ENCODE assay signal across 28 mouse cellular contexts in genomic region chr2:69619286-69619685, GRCm38 (mm10). TPM values are rescaled to one million over a fixed set of nuclear protein-coding genes. Genes with fewer than 3 reads are reported as not detected.
DNase-seq lines count a peak whose midpoint lies in the region; ATAC-seq and TF ChIP-seq lines count a peak whose summit lies in the region.
"Had no signal": no experiment of that assay in that cellular context is flagged by ENCODE, and none has a peak within 500 bp of the region (broad histone marks: within the 10 kb centered on the region; RNA-seq: fewer than 3 reads in every experiment).

No protein-coding gene starts in this region.

- ATAC-seq in liver, postnatal 0 days: no peak
- no peak for ATAC-seq in liver, embryonic 12.5 days
- no peak for ATAC-seq in Patski
- ATAC-seq: forebrain, postnatal 0 days had no signal

- H3K79me2 ChIP-seq in CH12.LX (replicated peaks; ENCODE audit: control insufficient read depth, extremely low read depth, insufficient read depth, poor library complexity, severe bottlenecking): no peaks in the 10 kb centered on the region

- peak; percentile 69 for TF ChIP-seq RAD21 in CH12.LX (IDR thresholded peaks at IDR 0.05; ENCODE audit: low read depth, low read length)

- no peaks in the 10 kb centered on the region for H3K9me3 ChIP-seq in liver, postnatal 0 days (ENCODE audit: low read length)
- H3K9me3 ChIP-seq in liver, embryonic 12.5 days (replicated peaks): no peaks in the 10 kb centered on the region
- H3K9me3 ChIP-seq in CH12.LX (replicated peaks; ENCODE audit: low read length): no peaks in the 10 kb centered on the region
- H3K9me3 ChIP-seq: embryonic facial prominence, embryonic 12.5 days; heart, embryonic 13.5 days; limb, embryonic 12.5 days; megakaryocyte, embryonic 14.5 days; neural tube, embryonic 13.5 days; stomach, embryonic 15.5 days had no signal

- H3K4me1 ChIP-seq in liver, postnatal 0 days (ENCODE audit: insufficient read depth): no peaks in the 10 kb centered on the region
- H3K4me1 ChIP-seq in liver, embryonic 12.5 days: no peaks in the 10 kb centered on the region
- peaks cover 12 to 18% of the 10 kb centered on the region in 2 experiments for H3K4me1 ChIP-seq in CH12.LX (ENCODE audit: control insufficient read depth in 1 of 2, insufficient read depth in 2 of 2)
- H3K4me1 ChIP-seq: heart, embryonic 13.5 days; limb, embryonic 12.5 days; neural tube, embryonic 13.5 days; stomach, embryonic 15.5 days had no signal

- no peak overlapping the region for H3K4me3 ChIP-seq in liver, postnatal 0 days (ENCODE audit: low read depth, low read length)
- H3K4me3 ChIP-seq in liver, embryonic 12.5 days: no peak overlapping the region
- no peak overlapping the region for H3K4me3 ChIP-seq in CH12.LX (replicated peaks in 1 of 3; ENCODE audit: low read depth in 2 of 3, low read length in 2 of 3, poor library complexity in 1 of 3)
- H3K4me3 ChIP-seq: embryonic facial prominence, embryonic 12.5 days; heart, embryonic 13.5 days; limb, embryonic 12.5 days; megakaryocyte, embryonic 14.5 days; myocyte; neural tube, embryonic 13.5 days; stomach, embryonic 15.5 days had no signal

- H3K4me2 ChIP-seq in liver, postnatal 0 days (ENCODE audit: low read depth, low read length): no peak overlapping the region
- H3K4me2 ChIP-seq in liver, embryonic 12.5 days: no peak overlapping the region
- H3K4me2 ChIP-seq in CH12.LX (ENCODE audit: insufficient read depth, low read depth, poor library complexity, severe bottlenecking): peak overlapping the region; percentile 42; the same call in 1 of the 2 replicates
- H3K4me2 ChIP-seq: embryonic facial prominence, embryonic 12.5 days; heart, embryonic 13.5 days; limb, embryonic 12.5 days; neural tube, embryonic 13.5 days; stomach, embryonic 15.5 days had no signal

- H3K36me3 ChIP-seq in liver, postnatal 0 days (replicated peaks; ENCODE audit: insufficient read depth, low read length): no peaks in the 10 kb centered on the region
- no peaks in the 10 kb centered on the region for H3K36me3 ChIP-seq in liver, embryonic 12.5 days
- H3K36me3 ChIP-seq in CH12.LX (replicated peaks in 1 of 2; ENCODE audit: control insufficient read depth in 1 of 2, insufficient read depth in 1 of 2, low read length in 1 of 2): no peaks in the 10 kb centered on the region
- H3K36me3 ChIP-seq: embryonic facial prominence, embryonic 12.5 days; heart, embryonic 13.5 days; limb, embryonic 12.5 days; neural tube, embryonic 13.5 days; stomach, embryonic 15.5 days had no signal

- dilution Hi-C loops in CH12.LX (cut with MboI; ENCODE audit: extremely low pct_ligation_motif_present, extremely low pct_unique_long_range_greater_than_20kb, low sequenced_read_pairs): no loop called here

- CTCF ChIA-PET in Patski (lab: Charles Lee): interaction anchor here (0.8 to 1.6 kb wide), 5 partner anchors 10 to 173 kb away, joined by 3 to 8 read pairs (median 3); no protein-coding TSS in a partner anchor

- H3K9ac ChIP-seq in liver, postnatal 0 days (replicated peaks): no peak overlapping the region
- no peak overlapping the region for H3K9ac ChIP-seq in liver, embryonic 12.5 days
- no peak overlapping the region for H3K9ac ChIP-seq in CH12.LX (ENCODE audit: insufficient read depth, low read depth)
- H3K9ac ChIP-seq: embryonic facial prominence, embryonic 12.5 days; forebrain, postnatal 0 days; heart, embryonic 13.5 days; limb, embryonic 12.5 days; neural tube, embryonic 13.5 days; stomach, embryonic 15.5 days had no signal

- 0 out of 2 replicates have a peak, but pooled peaks cover 2% of the 10 kb centered on the region for H3K27me3 ChIP-seq in liver, postnatal 0 days (ENCODE audit: insufficient read depth, low read length)
- H3K27me3 ChIP-seq in liver, embryonic 12.5 days (replicated peaks): peaks cover under 1% of the 10 kb centered on the region
- H3K27me3 ChIP-seq in CH12.LX (replicated peaks): peaks cover under 1% of the 10 kb centered on the region
- no peaks in the 10 kb centered on the region for H3K27me3 ChIP-seq in Patski
- H3K27me3 ChIP-seq: embryonic facial prominence, embryonic 12.5 days; heart, embryonic 13.5 days; limb, embryonic 12.5 days; neural tube, embryonic 13.5 days; stomach, embryonic 15.5 days had no signal

- no peak for TF ChIP-seq EP300 in liver, postnatal 0 days (IDR thresholded peaks at IDR 0.05; ENCODE audit: low read depth)
- no peak for TF ChIP-seq EP300 in CH12.LX (IDR thresholded peaks at IDR 0.05; ENCODE audit: low read length)

- peak; percentile 51 for DNase-seq in kidney, adult 9 months
- no peak for DNase-seq in kidney, adult 18-20 months
- no peak for DNase-seq in liver, postnatal 0 days
- DNase-seq in CH12.LX (ENCODE audit: extremely low read depth) (no peak), Patski (ENCODE audit: low read depth, low spot score) (no peak)
- DNase-seq in embryo, embryonic 10.5 days (ENCODE audit: low spot score): no peak
- no peak for DNase-seq in spleen, postnatal 10 days (ENCODE audit: low spot score in 2 of 2)
- DNase-seq: adrenal gland, adult 8-10 months; cerebellum, adult 18-20 months; cerebellum, postnatal 14 days; forebrain, postnatal 0 days; gastrocnemius, postnatal 25 days; heart, adult 18-20 months; heart, postnatal 14 days; kidney, postnatal 10 days; layer of hippocampus, postnatal 36 days; midbrain, embryonic 14.5 days; right cerebral cortex, postnatal 4 days; thymus, adult 18-20 months; thymus, postnatal 36 days had no signal

- H3K27ac ChIP-seq in liver, postnatal 0 days (ENCODE audit: low read depth): no peak overlapping the region
- no peak overlapping the region for H3K27ac ChIP-seq in liver, embryonic 12.5 days
- H3K27ac ChIP-seq in CH12.LX (ENCODE audit: insufficient read depth, low read depth): no peak overlapping the region
- H3K27ac ChIP-seq: embryonic facial prominence, embryonic 12.5 days; heart, embryonic 13.5 days; limb, embryonic 12.5 days; neural tube, embryonic 13.5 days; stomach, embryonic 15.5 days had no signal

- in situ Hi-C loops in CH12.LX (cut with MboI; ENCODE audit: low pct_ligation_motif_present, low pct_unique_long_range_greater_than_20kb, low sequenced_read_pairs): no loop called here
- in situ Hi-C loops in Patski (cut with MboI; ENCODE audit: low pct_unique_long_range_greater_than_20kb): no loop called here

- POLR2A ChIA-PET in Patski (lab: Charles Lee): interaction anchor here (1.9 kb wide), 1 partner anchor 10 kb away, joined by 5 read pairs; no protein-coding TSS in a partner anchor

- no peak for TF ChIP-seq POLR2A in CH12.LX (IDR thresholded peaks at IDR 0.05; ENCODE audit: low read depth, low read length)

- peak; percentile 13; the same call in 1 of the 2 replicates for TF ChIP-seq CTCF in liver, postnatal 0 days (IDR thresholded peaks at IDR 0.05; ENCODE audit: low read depth)
- peak in 1 of 2 experiments; percentile 61; a peak in 2 of 4 replicates for TF ChIP-seq CTCF in CH12.LX (conservative IDR thresholded peaks at IDR 0.05 in 1 of 2, IDR thresholded peaks at IDR 0.05 in 1 of 2; ENCODE audit: low read depth in 2 of 2, low read length in 2 of 2)
- TF ChIP-seq CTCF in Patski (IDR thresholded peaks at IDR 0.05): peak; percentile 77

TF ChIP-seq in CH12.LX, 34 proteins besides CTCF, POLR2A, EP300 and RAD21:
- no peak for TF ChIP-seq MAZ (IDR thresholded peaks at IDR 0.05; ENCODE audit: low read depth, low read length)
- TF ChIP-seq SMC3 (IDR thresholded peaks at IDR 0.05; ENCODE audit: low read depth, low read length): peak; percentile 25

RNA-seq across cellular contexts. Expression of gene Bbs5, which starts 27.7 kb away (rescaled TPM):
- 3.6 and 3.9 TPM in 2 replicates for polyA plus RNA-seq in liver, postnatal 0 days (2015; fragmentation: Nextera tagmentation; extraction: Ambion mirVana)
- 4.9 and 6.8 TPM in 2 replicates for polyA plus RNA-seq in liver, embryonic 12.5 days (2016; fragmentation: Nextera tagmentation; extraction: Ambion mirVana)
- total RNA-seq in CH12.LX (2012; rRNA removed) (5.0 and 5.4 TPM in 2 replicates), CH12.LX (2014; rRNA removed) (8.1 and 9.1 TPM in 2 replicates)
- polyA plus RNA-seq in CH12.LX (2012; ENCODE audit: insufficient read length, low read depth) (6.7 and 9.1 TPM in 2 replicates), Patski (2021) (20.8 TPM)

RNA-seq across cellular contexts. Expression of gene Lrp2, which starts 33.4 kb away (rescaled TPM):
- 0.02 and 0.05 TPM in 2 replicates for polyA plus RNA-seq in liver, postnatal 0 days (2015; fragmentation: Nextera tagmentation; extraction: Ambion mirVana)
- 0.10 and 0.29 TPM in 2 replicates for polyA plus RNA-seq in liver, embryonic 12.5 days (2016; fragmentation: Nextera tagmentation; extraction: Ambion mirVana)
- total RNA-seq in CH12.LX (2012; rRNA removed) (under 0.01 and 0.04 TPM in 2 replicates), CH12.LX (2014; rRNA removed) (0.01 TPM in 2 replicates)
- polyA plus RNA-seq in CH12.LX (2012; ENCODE audit: insufficient read length, low read depth) (0.07 TPM in 1 of 2 replicates, not detected in the other), Patski (2021) (39.0 TPM)
- total RNA-seq: gastrocnemius, postnatal 25 days had no signal
- polyA plus RNA-seq: limb, embryonic 12.5 days had no signal

RNA-seq across cellular contexts. Expression of gene Klhl41, which starts 50.6 kb away (rescaled TPM):
- 0.11 and 0.54 TPM in 2 replicates for polyA plus RNA-seq in liver, postnatal 0 days (2015; fragmentation: Nextera tagmentation; extraction: Ambion mirVana)
- 0.13 and 0.39 TPM in 2 replicates for polyA plus RNA-seq in liver, embryonic 12.5 days (2016; fragmentation: Nextera tagmentation; extraction: Ambion mirVana)
- total RNA-seq in CH12.LX (2012; rRNA removed): 0.04 TPM in 2 replicates
- total RNA-seq in CH12.LX (2014; rRNA removed): 0.11 TPM in 1 of 2 replicates, not detected in the other
- 0.12 and 0.27 TPM in 2 replicates for polyA plus RNA-seq in CH12.LX (2012; ENCODE audit: insufficient read length, low read depth)
- polyA plus RNA-seq in Patski (2021): 0.35 TPM

Comparison
In these comparisons a context has a peak if more than half of its experiments do, and no peak if none do; other contexts are left out.
1. RNA of gene Lrp2, which starts 33.4 kb away (polyA plus RNA-seq): 39.0 TPM in Patski (single experiment); 0.10 to 0.29 TPM in liver, embryonic 12.5 days, 0.07 TPM in CH12.LX and 0.02 to 0.05 TPM in liver, postnatal 0 days; every median in the first group is over 10 times any median in the second.